Mouse (Mus musculus) v-Abl transformed pro-B cells (cell line): ENCODE results near the gene Sspn.

ENCODE experiments used
- in situ Hi-C, 2 experiments: fragments of 400-800 bp; cut with MboI; formaldehyde crosslinking; loops; one replicate each; pipeline ENCODE4 v1.15.1; 2025; ENCODE audit not compliant: unreplicated experiment in 2 of 2

Sspn gene

DNA sequence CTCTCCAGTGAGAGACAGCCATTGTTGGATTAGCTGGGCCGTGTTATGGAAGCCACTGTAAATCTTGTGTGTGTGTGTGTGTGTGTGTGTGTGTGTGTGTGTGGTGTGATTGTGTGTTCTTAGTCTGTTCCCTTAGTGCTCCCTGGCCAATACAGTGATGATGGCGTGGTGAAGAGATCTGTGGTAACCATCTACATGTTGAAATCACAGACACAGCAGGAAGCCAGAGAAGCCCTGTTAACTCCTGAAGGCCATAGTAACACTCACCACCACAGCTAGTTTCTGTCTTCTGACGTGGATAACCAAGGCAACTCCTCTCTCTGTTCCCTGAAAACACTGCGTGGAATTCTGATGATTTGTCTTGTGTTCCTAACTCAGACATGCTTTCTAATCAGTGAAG lies 40.7 kb downstream of the Sspn start:
- in situ Hi-C loops = no loop called here

DNA sequence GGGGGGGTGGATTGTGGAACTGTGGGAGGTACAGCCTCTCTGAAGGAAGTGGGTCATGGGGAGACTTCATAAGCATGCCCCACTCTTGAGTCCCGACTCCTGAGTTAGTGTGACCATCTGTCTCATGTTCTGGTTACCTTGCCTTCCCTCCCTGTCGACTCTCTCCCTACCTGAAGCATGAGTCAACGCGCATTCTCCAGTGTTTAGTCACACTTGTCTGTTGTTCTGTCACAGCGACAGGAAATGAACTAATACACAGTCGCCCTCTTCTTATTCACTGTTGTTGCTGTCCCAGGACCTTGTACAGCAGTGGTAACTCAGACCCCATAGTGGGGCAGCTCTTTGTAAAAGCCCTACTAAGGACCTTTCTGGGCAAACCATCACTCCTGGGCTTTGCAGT lies 41.4 kb downstream of the Sspn start:
- in situ Hi-C loops = no loop called here

DNA sequence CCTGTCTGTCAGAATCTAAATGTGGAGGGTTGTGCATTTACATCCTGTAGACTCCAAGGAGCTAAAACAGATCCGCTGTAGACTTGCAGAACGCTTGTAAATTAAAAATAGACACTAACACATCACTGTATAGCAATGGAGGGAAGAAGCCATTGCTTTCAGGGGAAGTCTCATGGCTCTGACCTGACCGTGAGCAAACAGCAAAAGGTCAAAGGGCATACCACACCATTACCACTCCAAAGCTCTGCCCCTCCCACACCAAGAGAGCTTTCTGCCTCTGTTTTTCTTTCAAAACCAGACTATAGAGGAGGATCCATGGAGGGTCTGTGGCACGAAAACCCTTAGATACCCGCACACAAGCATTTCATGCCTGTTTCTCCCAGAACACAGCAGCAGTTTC lies 41.9 kb downstream of the Sspn start:
- in situ Hi-C loops = no loop called here

DNA sequence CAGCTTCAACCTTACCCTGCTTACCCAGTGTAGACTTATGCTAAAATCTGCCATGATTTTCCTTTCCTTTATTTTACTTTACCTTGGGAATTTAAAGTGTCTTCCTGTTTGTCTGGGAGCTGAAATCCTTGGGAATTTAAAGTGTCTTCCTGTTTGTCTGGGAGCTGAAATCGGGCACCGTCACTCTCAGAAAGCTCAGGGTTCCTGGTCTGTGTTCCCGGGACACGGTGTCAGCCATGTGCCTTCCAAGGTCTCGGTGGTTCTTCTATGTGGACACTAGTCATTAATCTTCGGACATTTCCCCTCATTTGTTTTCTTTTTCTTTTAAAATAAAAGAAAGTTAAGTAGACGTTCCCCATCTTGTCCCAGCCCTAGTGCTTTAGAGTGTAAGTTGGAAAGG lies 43.3 kb downstream of the Sspn start:
- in situ Hi-C loops = no loop called here

DNA sequence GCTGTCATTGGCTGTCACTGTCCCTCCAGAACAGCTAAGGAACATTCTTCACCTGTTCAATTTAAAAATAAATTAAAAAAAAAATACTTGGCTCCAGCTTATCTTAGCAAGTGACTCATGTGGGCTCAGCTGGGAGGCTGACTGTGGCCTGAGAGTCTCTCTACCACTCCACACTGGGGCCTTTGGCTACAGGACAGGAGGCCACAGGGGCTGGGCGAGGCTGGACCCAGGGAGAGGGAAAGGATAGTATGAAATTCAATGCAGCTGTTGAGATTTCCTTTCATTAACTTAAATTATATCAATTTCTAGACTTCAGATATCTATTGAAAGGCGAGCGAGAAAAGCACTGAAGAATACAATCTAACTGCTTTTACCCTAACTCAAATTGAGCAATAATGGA lies 45.9 kb downstream of the Sspn start:
- in situ Hi-C loops = no loop called here

DNA sequence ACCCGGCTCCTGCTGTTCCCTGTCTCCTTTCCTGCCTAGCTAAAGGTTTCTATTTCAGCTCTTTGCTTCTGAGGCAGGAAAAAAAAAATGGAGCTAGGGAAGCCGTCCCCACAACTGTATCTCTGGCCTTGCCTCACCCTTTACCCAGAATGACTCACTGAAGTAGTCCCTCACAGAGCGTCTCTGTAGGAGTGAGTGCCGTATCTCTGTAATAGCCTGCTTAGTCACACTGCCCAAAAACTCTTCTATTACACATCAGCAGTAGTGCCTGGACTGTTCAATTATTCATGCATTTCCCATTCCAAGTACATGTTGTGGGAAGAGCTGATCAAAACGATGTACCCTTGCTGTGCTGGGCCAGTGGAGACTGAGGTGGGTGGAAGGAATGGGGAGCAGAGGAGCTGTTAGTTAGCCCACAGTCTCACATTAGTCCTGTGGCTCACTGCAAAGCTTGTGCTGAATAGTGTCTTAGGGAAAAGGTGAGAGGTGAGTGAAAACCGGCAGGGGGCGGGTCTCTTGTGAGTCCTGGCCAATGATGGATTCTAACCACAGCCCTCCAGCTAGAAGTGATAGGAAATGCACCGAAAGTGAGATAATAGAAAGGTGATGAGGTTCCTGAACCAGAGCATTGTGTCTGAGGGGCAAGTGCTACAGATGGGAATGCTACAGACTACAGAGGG lies 46.5 kb downstream of the Sspn start:
- in situ Hi-C loops = no loop called here

DNA sequence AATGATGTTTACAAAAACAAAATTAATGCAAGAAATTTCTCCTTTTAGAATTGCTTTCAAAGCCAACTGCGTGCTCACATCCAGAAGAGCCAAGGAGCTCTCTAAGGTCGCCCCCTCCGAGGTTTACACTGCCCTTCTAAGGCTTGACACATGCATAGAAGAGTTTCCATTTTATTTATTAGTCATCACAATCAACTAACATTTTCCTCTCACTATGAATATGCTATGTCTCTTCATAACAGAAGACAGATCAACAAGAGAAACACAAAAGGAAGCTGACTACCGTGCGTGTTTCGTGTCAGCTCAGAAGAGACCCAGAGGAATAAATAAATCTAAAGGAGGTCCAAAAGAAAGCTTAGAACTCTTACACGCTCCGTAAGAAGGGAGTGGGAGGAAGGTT lies 49.6 kb downstream of the Sspn start:
- in situ Hi-C loops = no loop called here

DNA sequence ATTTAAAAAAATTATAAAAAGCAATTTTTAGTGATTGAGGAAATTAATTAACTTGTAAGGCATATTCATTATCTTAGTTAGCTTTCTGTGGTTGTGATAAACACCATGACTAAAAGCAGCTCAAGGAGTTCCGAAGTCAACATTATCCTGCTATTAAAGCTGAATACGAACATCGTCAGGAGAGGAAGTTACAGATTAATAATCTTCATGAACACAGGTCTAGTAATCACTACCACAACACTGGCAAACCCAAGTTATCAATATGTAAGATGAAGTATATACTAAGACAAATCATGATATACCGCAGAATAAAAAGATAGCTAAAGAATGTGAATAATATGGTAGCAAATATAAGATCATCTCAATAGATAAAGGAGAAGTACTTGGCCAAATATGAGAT lies 50.9 kb downstream of the Sspn start:
- in situ Hi-C loops = no loop called here

DNA sequence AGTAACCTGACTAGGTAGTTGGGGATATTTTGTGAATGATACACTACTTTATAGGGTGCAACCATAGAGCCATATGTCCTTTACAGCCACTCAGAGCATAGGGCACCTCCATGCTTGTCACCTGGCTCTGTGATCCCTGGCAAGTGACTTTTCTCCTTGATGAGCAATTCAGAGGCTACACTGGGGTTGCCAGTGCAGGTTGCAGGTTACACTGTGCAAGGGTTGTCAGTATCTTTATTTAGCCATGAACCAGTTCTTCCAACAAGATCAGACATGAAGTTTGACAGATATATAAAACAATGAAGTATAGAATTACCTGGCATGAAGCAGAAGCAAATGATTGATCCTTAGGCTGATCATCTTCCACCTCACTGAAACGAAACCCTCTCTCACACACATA lies 59.1 kb downstream of the Sspn start:
- in situ Hi-C loops = no loop called here

DNA sequence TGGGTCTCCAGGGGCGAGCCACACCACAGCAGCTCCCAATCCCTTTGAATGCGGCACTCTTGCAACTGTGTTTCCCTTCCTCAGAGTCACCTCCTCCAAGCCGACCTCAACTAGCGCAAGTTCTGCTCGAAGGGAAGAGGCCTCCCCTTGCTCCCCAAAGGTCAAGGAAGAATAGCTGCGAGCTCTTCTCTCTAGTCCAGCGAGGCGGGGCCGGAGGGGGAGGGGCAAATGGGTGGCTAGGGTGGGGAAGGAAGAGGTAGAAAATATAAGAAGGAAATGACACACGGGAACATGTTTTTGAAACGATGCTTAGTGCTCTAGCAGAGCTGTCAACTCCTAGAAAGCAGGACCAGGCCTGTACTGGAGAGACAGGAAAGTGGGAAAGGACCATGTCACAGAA lies 61.1 kb downstream of the Sspn start:
- in situ Hi-C loops = no loop called here

DNA sequence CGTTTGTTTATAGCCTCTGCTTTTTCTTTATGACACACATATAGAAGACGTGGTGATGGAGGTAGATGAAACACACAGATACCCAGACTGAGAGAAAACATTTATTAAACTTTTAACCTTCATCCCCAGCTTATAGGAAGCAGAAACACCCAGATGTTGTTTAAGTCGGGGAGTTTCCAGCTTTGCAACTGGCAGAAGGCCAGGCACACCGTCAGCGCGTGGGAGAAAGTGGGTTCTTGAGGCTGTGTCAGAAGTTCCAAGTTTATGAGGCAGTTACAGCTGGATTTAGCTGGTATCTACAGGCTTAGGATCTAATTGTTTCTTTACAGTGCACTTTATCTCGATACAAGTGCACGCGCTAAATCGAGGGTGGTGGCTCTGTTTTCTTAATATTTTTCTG lies 61.5 kb downstream of the Sspn start:
- in situ Hi-C loops = no loop called here

DNA sequence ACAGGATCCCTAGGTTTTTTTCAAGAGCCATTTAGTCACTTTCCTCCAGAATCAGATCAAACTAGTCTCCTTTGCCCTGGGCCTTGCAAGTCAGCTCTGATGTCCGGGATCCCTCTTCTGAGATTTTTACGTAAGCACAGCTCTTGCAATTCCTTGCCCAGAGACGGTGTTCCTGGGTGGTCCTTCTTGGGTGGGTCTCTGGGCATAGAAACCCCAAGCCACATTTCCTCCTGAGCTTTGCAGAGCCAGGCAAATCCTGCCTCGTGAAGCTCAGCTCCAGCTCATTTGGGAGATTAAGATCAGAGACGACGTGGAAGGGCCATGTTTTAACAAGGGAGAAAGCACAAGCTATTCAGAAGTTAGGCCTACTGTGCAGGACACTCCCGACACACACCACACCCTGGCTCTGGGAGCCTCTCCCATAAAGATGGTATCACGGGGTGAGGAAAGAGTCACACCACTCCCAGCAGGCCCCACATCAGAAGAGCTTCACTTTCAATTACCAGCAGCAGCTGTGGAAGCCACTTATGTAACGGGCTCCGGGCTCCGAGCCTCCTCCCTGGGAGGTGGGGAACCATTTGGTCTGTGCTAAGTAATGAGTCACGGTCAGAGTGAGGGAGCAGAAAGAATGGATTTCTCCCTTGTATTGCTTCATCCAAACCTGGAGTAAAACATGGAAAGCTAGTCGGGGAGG lies 67.0 kb downstream of the Sspn start:
- in situ Hi-C loops = no loop called here

DNA sequence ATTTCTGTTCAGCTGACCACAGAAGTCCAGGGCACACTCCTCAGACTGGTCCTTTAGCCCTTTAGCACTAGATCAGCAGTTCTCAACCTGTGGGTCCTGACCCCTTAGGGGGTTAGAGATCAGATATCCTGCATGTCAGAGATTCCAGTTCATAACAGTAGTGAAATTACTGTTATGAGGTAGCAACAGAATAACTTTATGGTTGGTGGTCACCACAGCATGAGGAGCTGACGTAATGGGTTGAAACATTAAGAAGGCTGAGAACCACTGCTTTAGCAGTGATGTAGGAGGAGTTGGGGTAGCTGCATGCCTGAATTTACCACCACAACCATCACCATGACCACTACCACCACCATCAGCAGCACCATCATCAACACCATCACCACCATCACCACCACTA lies 69.3 kb downstream of the Sspn start:
- in situ Hi-C loops = no loop called here

DNA sequence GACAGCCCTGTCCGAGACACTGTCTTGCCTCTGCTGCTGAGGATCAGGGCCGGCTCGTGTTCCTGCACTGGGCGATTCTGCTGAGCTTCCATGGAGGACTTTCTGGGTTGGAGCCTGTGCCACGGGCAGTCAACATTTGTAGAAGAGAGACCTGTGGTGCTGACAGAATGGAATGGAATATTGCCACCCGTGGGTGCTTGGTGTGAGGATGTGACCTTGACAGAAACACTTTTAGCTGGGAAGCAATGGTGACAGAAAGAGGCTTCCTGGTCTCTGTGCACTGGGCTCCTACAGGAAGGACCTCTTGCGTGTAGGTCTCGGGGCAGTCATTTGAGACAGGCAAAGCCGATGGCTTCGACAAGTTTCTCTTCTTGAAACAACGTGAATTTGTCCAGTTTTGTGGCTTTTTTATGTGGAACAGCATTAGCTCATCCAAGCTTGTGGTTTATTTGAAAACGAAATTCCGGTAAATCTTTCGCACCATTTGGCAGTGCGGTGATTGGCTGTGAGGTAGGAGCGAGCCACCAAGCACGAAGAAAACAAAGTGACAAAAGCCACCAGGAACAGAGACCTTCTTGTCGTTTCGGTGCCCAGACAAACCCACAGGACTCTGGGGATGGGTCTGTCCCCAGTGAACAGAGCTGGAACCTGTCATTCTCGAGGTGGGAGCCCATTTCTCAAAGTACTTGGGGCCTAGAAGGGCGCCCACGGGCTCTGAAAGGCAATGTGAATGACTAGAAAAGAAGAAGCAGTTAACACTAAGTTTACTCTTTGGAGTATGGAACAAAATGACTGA lies 70.2 kb downstream of the Sspn start:
- in situ Hi-C loops = no loop called here

DNA sequence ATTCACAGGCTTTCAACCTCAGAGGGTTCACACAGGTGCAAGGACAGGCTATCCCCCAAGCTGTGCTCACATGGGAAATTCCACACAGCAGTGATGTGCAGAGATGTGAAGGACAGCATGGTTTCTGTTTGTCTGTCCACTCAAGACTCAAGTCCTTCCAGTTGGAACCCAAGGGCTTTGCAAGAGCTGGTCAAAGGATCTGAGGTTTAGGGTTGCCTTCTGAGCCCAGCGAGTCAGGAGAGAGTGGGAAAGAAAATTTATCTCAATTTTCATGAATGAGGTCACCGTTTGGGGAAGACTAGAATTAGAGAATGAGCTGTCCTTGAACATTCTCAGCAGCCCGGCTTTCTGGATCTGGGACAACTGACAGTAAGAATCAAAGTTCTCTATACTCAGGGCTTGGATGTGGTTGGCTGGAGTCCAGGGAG lies 72.7 kb downstream of the Sspn start:
- in situ Hi-C loops = no loop called here

DNA sequence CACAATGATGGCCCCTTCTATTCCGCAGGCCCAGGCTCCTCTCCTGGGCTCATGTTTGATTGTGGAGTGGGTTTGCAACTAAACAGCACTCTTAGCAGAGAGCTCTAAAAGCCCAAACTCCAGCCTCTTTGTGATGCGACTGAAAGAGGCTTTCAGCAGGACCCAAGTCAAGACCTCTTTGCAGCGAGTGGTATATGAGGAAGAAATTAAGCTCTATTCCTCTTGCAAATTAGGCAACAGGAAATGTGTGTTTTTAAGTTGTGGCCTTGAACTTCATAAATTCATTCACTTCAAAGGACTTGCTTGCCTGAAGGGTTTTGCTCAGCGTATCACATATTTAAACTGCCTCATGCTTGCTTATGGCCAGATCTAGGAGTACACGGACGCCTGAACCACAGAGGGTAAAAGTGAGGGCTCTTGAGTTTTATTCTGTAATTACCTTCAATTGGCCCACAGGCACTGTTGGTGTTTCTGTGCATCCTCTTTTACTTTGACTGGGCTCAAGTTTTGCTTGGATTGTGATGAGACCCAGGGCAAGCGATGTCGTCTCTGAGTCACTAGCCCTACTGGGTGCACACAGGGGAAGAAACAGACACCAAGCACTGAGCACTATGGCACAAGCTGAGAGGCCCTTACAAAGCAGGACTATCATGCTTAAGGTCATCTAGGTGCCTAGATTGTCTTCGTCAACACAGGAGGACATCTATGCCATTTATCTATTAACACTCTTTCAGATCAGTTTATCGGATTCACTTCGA lies 73.9 kb downstream of the Sspn start:
- in situ Hi-C loops = no loop called here

DNA sequence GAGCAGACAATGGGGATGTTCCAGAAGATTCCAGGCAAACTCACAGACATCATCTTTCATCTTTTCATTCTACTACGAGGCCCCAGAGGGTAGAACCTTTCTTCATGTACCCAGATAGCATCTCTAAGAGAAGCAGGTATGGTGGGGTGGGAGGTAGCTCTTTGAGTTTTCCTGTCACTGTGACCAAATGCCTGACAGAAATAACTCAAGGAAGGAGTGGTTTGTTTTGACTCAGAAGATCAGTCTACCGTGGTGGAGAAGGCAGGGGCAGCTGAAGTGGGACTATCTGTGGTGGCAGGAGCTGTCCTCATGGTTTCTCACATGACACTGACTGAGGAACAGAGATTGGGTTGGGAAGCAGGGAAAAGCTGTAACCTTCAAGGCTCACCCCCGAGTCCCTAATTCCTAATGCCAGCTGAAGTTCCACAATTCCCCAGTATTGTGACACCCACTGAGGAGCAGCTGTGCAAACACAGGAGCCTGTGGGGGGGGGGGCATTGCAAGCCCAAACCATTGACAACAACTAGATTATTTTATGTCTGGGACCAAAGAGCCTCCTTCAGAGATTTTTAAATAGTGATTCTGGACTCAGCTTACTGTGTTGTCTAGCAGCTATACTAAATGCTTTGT lies 74.6 kb downstream of the Sspn start:
- in situ Hi-C loops = no loop called here

DNA sequence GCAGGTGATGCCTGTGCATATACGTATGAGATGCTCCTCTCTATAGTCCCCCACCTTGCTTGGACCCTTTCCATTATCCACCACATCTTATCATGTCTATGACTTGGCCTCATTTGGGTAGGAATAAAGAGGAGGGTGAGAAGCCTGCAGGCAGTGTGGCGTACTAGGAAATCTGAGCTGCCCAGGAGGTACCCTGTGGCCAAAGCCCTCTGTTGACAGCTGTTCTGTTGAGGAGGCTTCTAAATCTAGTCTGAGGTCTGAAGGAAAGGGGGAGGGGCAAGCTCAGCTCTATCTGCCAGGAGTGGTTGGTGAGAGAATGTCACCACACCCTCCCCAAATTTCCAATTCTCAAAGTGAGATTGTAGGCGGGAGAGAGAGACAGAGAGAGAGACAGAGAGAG lies 75.3 kb downstream of the Sspn start:
- in situ Hi-C loops = no loop called here

DNA sequence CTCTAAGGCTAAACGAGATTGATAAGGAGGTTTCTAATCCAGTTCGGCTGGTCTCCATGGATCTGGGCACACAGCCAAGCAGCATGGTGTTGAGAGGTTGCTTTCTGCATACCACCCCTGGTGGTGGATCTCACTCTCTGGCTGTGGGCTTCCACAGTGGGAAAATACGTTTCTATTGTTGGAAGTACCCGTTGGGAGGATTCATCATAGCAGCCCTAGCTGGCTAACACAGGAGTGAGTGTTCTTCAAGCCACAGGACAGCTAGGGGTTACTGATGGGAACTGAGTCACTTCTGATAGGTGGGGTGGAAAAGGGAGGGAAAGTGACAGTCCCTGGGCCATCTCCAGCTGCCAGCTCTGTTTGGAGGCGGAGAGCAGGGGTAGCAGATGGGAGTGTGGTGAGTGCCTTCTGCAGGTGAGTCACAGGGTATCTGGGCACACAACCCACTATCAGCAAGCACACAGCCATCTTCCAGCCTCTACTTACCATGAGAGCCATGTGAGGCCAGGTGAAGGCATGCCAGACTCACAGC lies 77.1 kb downstream of the Sspn start:
- in situ Hi-C loops = no loop called here

DNA sequence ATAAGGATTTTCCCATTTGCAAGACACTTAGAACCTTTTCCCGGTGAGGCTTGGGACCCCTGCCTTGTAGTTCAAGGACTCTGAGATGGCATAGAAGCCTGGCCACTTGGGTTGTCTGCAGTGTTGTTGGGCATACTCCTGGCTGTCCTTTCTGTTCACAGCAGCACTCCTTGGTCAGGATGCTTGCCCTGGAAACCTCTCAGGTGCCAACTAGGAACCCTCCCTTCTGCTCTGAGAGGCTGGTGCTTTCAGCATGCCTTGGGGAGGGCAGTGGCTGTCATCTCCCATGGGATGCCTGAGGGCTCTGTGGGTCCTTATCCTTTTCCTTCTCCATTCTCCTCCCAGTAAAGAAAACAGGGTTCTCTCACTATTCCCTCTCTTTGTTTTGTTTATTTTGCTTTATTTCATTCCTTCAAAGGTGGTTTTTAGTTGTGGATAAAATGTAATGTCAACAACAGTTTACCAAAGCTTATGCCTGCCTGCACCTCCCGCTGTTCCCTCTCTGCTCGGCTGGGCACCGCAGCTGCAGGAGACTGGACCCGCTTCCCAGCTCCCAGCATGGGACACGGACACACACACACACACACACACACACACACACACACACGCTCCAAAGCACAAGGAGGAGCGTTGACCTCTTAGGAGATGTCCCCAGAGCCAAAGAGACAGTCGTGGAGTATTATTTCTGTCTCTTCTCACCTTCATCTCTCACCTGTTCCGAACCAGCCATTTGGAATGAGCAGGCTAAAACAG lies 77.9 kb downstream of the Sspn start:
- in situ Hi-C loops = no loop called here
